In the genomic region with DNA sequence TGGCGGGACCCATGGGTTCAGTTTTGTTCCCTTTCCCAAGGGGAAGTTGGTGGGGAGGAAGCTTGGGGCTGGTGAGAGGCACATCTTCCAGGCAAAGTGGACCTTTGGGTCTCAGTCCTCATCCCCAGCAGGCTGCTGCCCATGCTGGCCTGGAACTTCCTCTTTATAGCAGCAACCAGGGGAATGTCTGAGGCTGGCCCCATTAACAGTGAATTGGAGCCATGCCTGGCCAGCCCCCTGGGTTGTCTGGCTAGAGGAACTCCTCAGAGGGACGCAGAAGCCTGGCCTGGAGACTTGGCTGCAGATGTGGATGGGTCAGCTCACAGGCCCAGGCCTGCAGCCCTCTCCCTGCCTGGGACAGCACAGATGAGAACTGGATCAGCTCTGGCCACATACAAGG, we compare ENCODE assay signal across 30 mouse cellular contexts. TPM values are rescaled to one million over a fixed set of nuclear protein-coding genes. Genes with fewer than 3 reads are reported as not detected.
DNase-seq lines count a peak whose midpoint lies in the region; ATAC-seq and TF ChIP-seq lines count a peak whose summit lies in the region.
"Had no signal": no experiment of that assay in that cellular context is flagged by ENCODE, and none has a peak within 500 bp of the region (broad histone marks: within the 10 kb centered on the region; RNA-seq: fewer than 3 reads in every experiment).

No protein-coding gene starts in this region.

- H3K36me3 ChIP-seq in heart, adult 2 months (ENCODE audit: control insufficient read depth, insufficient read depth, low read length): no peaks in the 10 kb centered on the region
- 0 out of 2 replicates have a peak, but pooled peaks cover 3% of the 10 kb centered on the region for H3K36me3 ChIP-seq in midbrain, embryonic 10.5 days
- 0 out of 2 replicates have a peak, but pooled peaks cover 3% of the 10 kb centered on the region for H3K36me3 ChIP-seq in midbrain, postnatal 0 days (ENCODE audit: insufficient read depth, low read length)
- no peaks in the 10 kb centered on the region for H3K36me3 ChIP-seq in embryonic facial prominence, embryonic 13.5 days
- H3K36me3 ChIP-seq in thymus, adult 2 months (ENCODE audit: control insufficient read depth, insufficient read depth, low read length): no peaks in the 10 kb centered on the region
- H3K36me3 ChIP-seq: embryonic facial prominence, embryonic 15.5 days; heart, embryonic 12.5 days; limb, embryonic 12.5 days; midbrain, embryonic 13.5 days; neural tube, embryonic 13.5 days had no signal

- TF ChIP-seq CTCF in heart, adult 2 months (IDR thresholded peaks at IDR 0.05): no peak
- TF ChIP-seq CTCF in midbrain, postnatal 0 days (IDR thresholded peaks at IDR 0.05): no peak
- TF ChIP-seq CTCF in thymus, adult 2 months (IDR thresholded peaks at IDR 0.05; ENCODE audit: borderline replicate concordance, control insufficient read depth, extremely low read depth, insufficient read depth, low read length, poor library complexity): no peak

- intact Hi-C loops in heart, adult 2 months (cut with DNase I): no loop called here

- no peak overlapping the region for H3K9ac ChIP-seq in heart, adult 2 months (ENCODE audit: low read depth, low read length)
- no peak overlapping the region for H3K9ac ChIP-seq in midbrain, postnatal 0 days (replicated peaks; ENCODE audit: low read length, poor library complexity, severe bottlenecking)
- 0 out of 2 replicates have a peak overlapping the region, but pooled peaks have one; percentile 27 for H3K9ac ChIP-seq in embryonic facial prominence, embryonic 13.5 days
- H3K9ac ChIP-seq: embryonic facial prominence, embryonic 15.5 days; heart, embryonic 12.5 days; hindbrain, embryonic 14.5 days; limb, embryonic 12.5 days; liver, postnatal 0 days; midbrain, embryonic 13.5 days; neural tube, embryonic 13.5 days had no signal

- no peak for ATAC-seq in midbrain, postnatal 0 days (ENCODE audit: low FRiP score)
- ATAC-seq in embryonic facial prominence, embryonic 13.5 days (ENCODE audit: insufficient number of reproducible peaks, insufficient read depth, low FRiP score, low TSS enrichment, low read depth): no peak
- ATAC-seq: lung, postnatal 0 days; midbrain, embryonic 13.5 days had no signal

- DNase-seq in heart, postnatal 4 days: peak; percentile 37
- no peak for DNase-seq in heart, adult 2 months
- no peak for DNase-seq in midbrain, embryonic 10.5 days (ENCODE audit: low spot score)
- DNase-seq in midbrain, postnatal 0 days (ENCODE audit: low spot score): no peak
- no peak for DNase-seq in thymus, adult 2 months
- DNase-seq in embryo, embryonic 9.5 days (ENCODE audit: extremely low spot score): no peak
- DNase-seq: adrenal gland, adult 2 months; cerebellum, adult 18-20 months; cerebellum, postnatal 14 days; kidney, adult 11 months; kidney, postnatal 14 days; liver, postnatal 0 days; thymus, postnatal 14 days had no signal

- no peak for TF ChIP-seq EP300 in heart, adult 2 months (IDR thresholded peaks at IDR 0.05; ENCODE audit: insufficient read depth, low read depth, low read length)

- H3K4me3 ChIP-seq in heart, adult 2 months: no peak overlapping the region
- H3K4me3 ChIP-seq in midbrain, embryonic 10.5 days: no peak overlapping the region
- no peak overlapping the region for H3K4me3 ChIP-seq in midbrain, postnatal 0 days (ENCODE audit: low read depth, low read length)
- no peak overlapping the region for H3K4me3 ChIP-seq in embryonic facial prominence, embryonic 13.5 days
- no peak overlapping the region for H3K4me3 ChIP-seq in thymus, adult 2 months (ENCODE audit: control insufficient read depth, insufficient read depth, low read length)
- H3K4me3 ChIP-seq: embryonic facial prominence, embryonic 15.5 days; heart, embryonic 12.5 days; layer of hippocampus, adult 2 months; limb, embryonic 12.5 days; midbrain, embryonic 13.5 days; neural tube, embryonic 13.5 days had no signal

- WGBS in heart, adult 2 months: 62% methylated on average over 2 of the region's 2 CpGs
- WGBS in midbrain, embryonic 10.5 days: 72% methylated on average over 2 of the region's 2 CpGs
- WGBS in midbrain, postnatal 0 days: 82% methylated on average over 2 of the region's 2 CpGs
- 69% methylated on average over 2 of the region's 2 CpGs for WGBS in embryonic facial prominence, embryonic 13.5 days
- WGBS in thymus, adult 2 months: 59% methylated on average over 2 of the region's 2 CpGs

- no peak for TF ChIP-seq POLR2A in heart, adult 2 months (IDR thresholded peaks at IDR 0.05; ENCODE audit: insufficient read depth, low read depth, low read length)
- TF ChIP-seq POLR2A in thymus, adult 2 months (IDR thresholded peaks at IDR 0.05; ENCODE audit: control insufficient read depth, extremely low read depth, insufficient read depth, low read length, poor library complexity): no peak

- H3K27me3 ChIP-seq in heart, adult 2 months (ENCODE audit: control insufficient read depth, insufficient read depth, low read length): peaks cover 6% of the 10 kb centered on the region; the same call in 1 of the 2 replicates
- H3K27me3 ChIP-seq in midbrain, embryonic 10.5 days (ENCODE audit: low read depth, poor library complexity, severe bottlenecking): peaks cover 76% of the 10 kb centered on the region
- peaks cover 17% of the 10 kb centered on the region for H3K27me3 ChIP-seq in midbrain, postnatal 0 days (ENCODE audit: insufficient read depth, low read length)
- H3K27me3 ChIP-seq in embryonic facial prominence, embryonic 13.5 days: peaks cover 43% of the 10 kb centered on the region
- no peaks in the 10 kb centered on the region; the same call in 1 of the 2 replicates for H3K27me3 ChIP-seq in thymus, adult 2 months (ENCODE audit: control insufficient read depth, insufficient read depth, low read length)

- no peaks in the 10 kb centered on the region for H3K79me2 ChIP-seq in heart, adult 2 months (replicated peaks; ENCODE audit: control insufficient read depth, insufficient read depth, low read length)

- no peak overlapping the region for H3K27ac ChIP-seq in heart, adult 2 months
- peak overlapping the region; percentile 82; the same call in 1 of the 2 replicates for H3K27ac ChIP-seq in midbrain, embryonic 10.5 days (replicated peaks)
- H3K27ac ChIP-seq in midbrain, postnatal 0 days (ENCODE audit: low read depth, low read length): no peak overlapping the region
- no peak overlapping the region for H3K27ac ChIP-seq in embryonic facial prominence, embryonic 13.5 days
- H3K27ac ChIP-seq in thymus, adult 2 months (ENCODE audit: control insufficient read depth, insufficient read depth, low read length): no peak overlapping the region
- H3K27ac ChIP-seq: embryonic facial prominence, embryonic 15.5 days; hindbrain, embryonic 14.5 days; layer of hippocampus, adult 2 months; limb, embryonic 12.5 days; macrophage; neural tube, embryonic 13.5 days had no signal

- H3K9me3 ChIP-seq in midbrain, embryonic 10.5 days (replicated peaks): no peaks in the 10 kb centered on the region
- H3K9me3 ChIP-seq in midbrain, postnatal 0 days (ENCODE audit: low read length): no peaks in the 10 kb centered on the region
- H3K9me3 ChIP-seq in embryonic facial prominence, embryonic 13.5 days: no peaks in the 10 kb centered on the region
- H3K9me3 ChIP-seq: embryonic facial prominence, embryonic 15.5 days; heart, embryonic 12.5 days; limb, embryonic 12.5 days; midbrain, embryonic 13.5 days; neural tube, embryonic 13.5 days had no signal

- no peak overlapping the region for H3K4me2 ChIP-seq in midbrain, postnatal 0 days (ENCODE audit: low read depth, low read length, poor library complexity, severe bottlenecking)
- no peak overlapping the region for H3K4me2 ChIP-seq in embryonic facial prominence, embryonic 13.5 days
- H3K4me2 ChIP-seq: embryonic facial prominence, embryonic 15.5 days; heart, embryonic 12.5 days; hindbrain, embryonic 14.5 days; limb, embryonic 12.5 days; liver, embryonic 11.5 days; midbrain, embryonic 13.5 days; neural tube, embryonic 13.5 days had no signal

- no peaks in the 10 kb centered on the region for H3K4me1 ChIP-seq in heart, adult 2 months (ENCODE audit: control insufficient read depth, insufficient read depth, low read length)
- peaks cover 71% of the 10 kb centered on the region for H3K4me1 ChIP-seq in midbrain, embryonic 10.5 days
- H3K4me1 ChIP-seq in midbrain, postnatal 0 days (ENCODE audit: insufficient read depth, low read length): no peaks in the 10 kb centered on the region
- H3K4me1 ChIP-seq in embryonic facial prominence, embryonic 13.5 days: peaks cover 22% of the 10 kb centered on the region
- H3K4me1 ChIP-seq in thymus, adult 2 months (replicated peaks; ENCODE audit: control insufficient read depth, insufficient read depth, low read length): peaks cover 4% of the 10 kb centered on the region; the same call in 1 of the 2 replicates

RNA-seq across cellular contexts. Expression of a gene that starts 4.3 kb away (rescaled TPM):
- under 1 TPM in 1 of 2 experiments, not detected in 1; 0.18 TPM for total RNA-seq in heart, postnatal 4 days (2021)
- not detected for total RNA-seq in heart, adult 2 months (2021)
- polyA plus RNA-seq in heart, adult 2 months (2012; rRNA removed): not detected in 2 replicates
- not detected in 2 replicates for polyA plus RNA-seq in midbrain, embryonic 10.5 days (2016; fragmentation: Nextera tagmentation; extraction: Ambion mirVana)
- total RNA-seq in midbrain, postnatal 0 days (2014; rRNA removed): 0.16 TPM in 1 of 2 replicates, not detected in the other
- not detected in 2 replicates for polyA plus RNA-seq in midbrain, postnatal 0 days (2015; fragmentation: Nextera tagmentation; extraction: Ambion mirVana)
- polyA plus RNA-seq in embryonic facial prominence, embryonic 13.5 days (2015; fragmentation: Nextera tagmentation; extraction: Ambion mirVana): not detected in 2 replicates
- polyA plus RNA-seq in thymus, adult 2 months (2012; rRNA removed): 0.05 TPM in 1 of 2 replicates, not detected in the other
- total RNA-seq: adrenal gland, adult 2 months; gastrocnemius, adult 18-20 months; gastrocnemius, postnatal 4 days; heart, postnatal 10 days; layer of hippocampus, adult 2 months; layer of hippocampus, postnatal 25 days; left cerebral cortex, postnatal 14 days had no signal
- polyA plus RNA-seq: adrenal gland, adult 2 months; embryonic facial prominence, embryonic 15.5 days; heart, embryonic 12.5 days; hindbrain, embryonic 14.5 days; limb, embryonic 12.5 days; liver, embryonic 11.5 days; liver, postnatal 0 days; lung, postnatal 0 days; macrophage; midbrain, embryonic 13.5 days; neural tube, embryonic 13.5 days; spleen, adult 2 months had no signal

RNA-seq across cellular contexts. Expression of a gene that starts 8.5 kb away (rescaled TPM):
- total RNA-seq in heart, postnatal 4 days (2021): 1 to 10 TPM; 3.3 to 4.0 TPM
- 1 to 10 TPM; 9.2 to 9.3 TPM for total RNA-seq in heart, adult 2 months (2021)
- polyA plus RNA-seq in heart, adult 2 months (2012; rRNA removed): 11.2 and 14.6 TPM in 2 replicates
- polyA plus RNA-seq in midbrain, embryonic 10.5 days (2016; fragmentation: Nextera tagmentation; extraction: Ambion mirVana): 5.0 and 5.2 TPM in 2 replicates
- total RNA-seq in midbrain, postnatal 0 days (2014; rRNA removed): 3.8 and 4.2 TPM in 2 replicates
- polyA plus RNA-seq in midbrain, postnatal 0 days (2015; fragmentation: Nextera tagmentation; extraction: Ambion mirVana): 3.0 and 3.5 TPM in 2 replicates
- 2.7 and 2.9 TPM in 2 replicates for polyA plus RNA-seq in embryonic facial prominence, embryonic 13.5 days (2015; fragmentation: Nextera tagmentation; extraction: Ambion mirVana)
- polyA plus RNA-seq in thymus, adult 2 months (2012; rRNA removed): 15.3 and 16.9 TPM in 2 replicates

RNA-seq across cellular contexts. Expression of a gene that starts 15.8 kb away (rescaled TPM):
- total RNA-seq in heart, postnatal 4 days (2021): 10 to 100 TPM; 63.1 to 69.1 TPM
- total RNA-seq in heart, adult 2 months (2021): under 1 TPM; 0.18 to 0.80 TPM
- 0.35 and 0.79 TPM in 2 replicates for polyA plus RNA-seq in heart, adult 2 months (2012; rRNA removed)
- 373 and 413 TPM in 2 replicates for polyA plus RNA-seq in midbrain, embryonic 10.5 days (2016; fragmentation: Nextera tagmentation; extraction: Ambion mirVana)
- 3.2 and 6.0 TPM in 2 replicates for total RNA-seq in midbrain, postnatal 0 days (2014; rRNA removed)
- polyA plus RNA-seq in midbrain, postnatal 0 days (2015; fragmentation: Nextera tagmentation; extraction: Ambion mirVana): 13.1 and 13.2 TPM in 2 replicates
- 326 and 344 TPM in 2 replicates for polyA plus RNA-seq in embryonic facial prominence, embryonic 13.5 days (2015; fragmentation: Nextera tagmentation; extraction: Ambion mirVana)
- 75.4 and 87.2 TPM in 2 replicates for polyA plus RNA-seq in thymus, adult 2 months (2012; rRNA removed)
- total RNA-seq: gastrocnemius, adult 18-20 months had no signal

RNA-seq across cellular contexts. Expression of a gene that starts 38.9 kb away (rescaled TPM):
- 10 to 100 TPM; 93.1 to 99.2 TPM for total RNA-seq in heart, postnatal 4 days (2021)
- 1 to 10 TPM; 1.9 to 2.0 TPM for total RNA-seq in heart, adult 2 months (2021)
- polyA plus RNA-seq in heart, adult 2 months (2012; rRNA removed): 3.0 and 3.7 TPM in 2 replicates
- polyA plus RNA-seq in midbrain, embryonic 10.5 days (2016; fragmentation: Nextera tagmentation; extraction: Ambion mirVana): 123 and 137 TPM in 2 replicates
- total RNA-seq in midbrain, postnatal 0 days (2014; rRNA removed): 6.3 and 8.8 TPM in 2 replicates
- polyA plus RNA-seq in midbrain, postnatal 0 days (2015; fragmentation: Nextera tagmentation; extraction: Ambion mirVana): 6.0 and 6.5 TPM in 2 replicates
- polyA plus RNA-seq in embryonic facial prominence, embryonic 13.5 days (2015; fragmentation: Nextera tagmentation; extraction: Ambion mirVana): 143 and 150 TPM in 2 replicates
- polyA plus RNA-seq in thymus, adult 2 months (2012; rRNA removed): 130 and 167 TPM in 2 replicates

RNA-seq across cellular contexts. Expression of a gene that starts 39.1 kb away (rescaled TPM):
- 10 to 100 TPM; 15.3 to 15.5 TPM for total RNA-seq in heart, postnatal 4 days (2021)
- 1 to 10 TPM; 2.5 to 3.2 TPM for total RNA-seq in heart, adult 2 months (2021)
- polyA plus RNA-seq in heart, adult 2 months (2012; rRNA removed): 11.8 and 14.3 TPM in 2 replicates
- 3.5 TPM in 2 replicates for polyA plus RNA-seq in midbrain, embryonic 10.5 days (2016; fragmentation: Nextera tagmentation; extraction: Ambion mirVana)
- 5.1 and 11.1 TPM in 2 replicates for total RNA-seq in midbrain, postnatal 0 days (2014; rRNA removed)
- polyA plus RNA-seq in midbrain, postnatal 0 days (2015; fragmentation: Nextera tagmentation; extraction: Ambion mirVana): 9.1 and 10.4 TPM in 2 replicates
- polyA plus RNA-seq in embryonic facial prominence, embryonic 13.5 days (2015; fragmentation: Nextera tagmentation; extraction: Ambion mirVana): 4.2 and 5.1 TPM in 2 replicates
- polyA plus RNA-seq in thymus, adult 2 months (2012; rRNA removed): 17.7 and 18.2 TPM in 2 replicates
